Mouse (Mus musculus) granulocyte monocyte progenitor cell, adult 5-6 weeks (primary cell): Measurements from ENCODE around the gene Gm48551. TPM values are rescaled to one million over a fixed set of nuclear protein-coding genes. Genes with fewer than 3 reads are reported as not detected.
A peak's percentile ranks its signal among the peaks of the same experiment; 100 is the strongest.

Experiments used
- ATAC-seq: replicated peaks from 2 replicates; pipeline ENCODE4 v1.8.0; 2016; ENCODE audit warnings: mild to moderate bottlenecking, moderate TSS enrichment, inconsistent platforms; ENCODE audit not compliant: poor library complexity, severe bottlenecking
- total RNA-seq, 2 experiments: library from RNA; stranded (forward) in 1 of 2; stranded (reverse) in 1 of 2; fragments of 200-712, 200-1000 nt in 1 of 2; fragments of >200 nt in 1 of 2; fragmentation: Nextera tagmentation in 1 of 2; gene quantifications; 2 replicates each; pipeline ENCODE4 v1.2.3; 2014 to 2017

Gm48551 gene
- total RNA-seq, 2 experiments from 2014 or later = 4.0 TPM; not detected in 1

GRCm38 (mm10) chr10:81426897-81427296 lies 42.6 kb downstream of the Gm48551 start:
- ATAC-seq = no peak

- ATAC-seq = no peak
These were observed 43.1 kb downstream of the Gm48551 start for GRCm38 (mm10) chr10:81427327-81427726.

GRCm38 (mm10) chr10:81427804-81428506 lies 43.7 kb downstream of the Gm48551 start:
- no peak for ATAC-seq

- no peak for ATAC-seq
These were observed 44.2 kb downstream of the Gm48551 start for GRCm38 (mm10) chr10:81428507-81428870.

GRCm38 (mm10) chr10:81429092-81429491 lies 44.8 kb downstream of the Gm48551 start:
- ATAC-seq = no peak

GRCm38 (mm10) chr10:81429605-81430061 lies 45.4 kb downstream of the Gm48551 start:
- ATAC-seq = peak; percentile 40

GRCm38 (mm10) chr10:81430141-81430830 lies 46.0 kb downstream of the Gm48551 start:
- ATAC-seq = peak; percentile 3; the same call in 1 of the 2 replicates

GRCm38 (mm10) chr10:81430831-81431525 lies 46.7 kb downstream of the Gm48551 start:
- ATAC-seq = no peak

GRCm38 (mm10) chr10:81431526-81432168 lies 47.4 kb downstream of the Gm48551 start:
- no peak for ATAC-seq

- ATAC-seq = no peak
These were observed 48.1 kb downstream of the Gm48551 start for GRCm38 (mm10) chr10:81432169-81432867.

- ATAC-seq = peak; percentile 58
These were observed 48.6 kb downstream of the Gm48551 start for GRCm38 (mm10) chr10:81432868-81433262.

- ATAC-seq = peak; percentile 24
These were observed 49.4 kb downstream of the Gm48551 start for GRCm38 (mm10) chr10:81433541-81434289.

GRCm38 (mm10) chr10:81434361-81435263 lies 50.3 kb downstream of the Gm48551 start:
- no peak for ATAC-seq

- no peak for ATAC-seq
These were observed 51.2 kb downstream of the Gm48551 start for GRCm38 (mm10) chr10:81435436-81435835.

GRCm38 (mm10) chr10:81441019-81441418 lies 56.8 kb downstream of the Gm48551 start:
- peak; percentile 74 for ATAC-seq
